Mouse (Mus musculus) embryo, embryonic 10 days (tissue): ENCODE data around the gene Fgfr2.
A peak's percentile ranks its signal among the peaks of the same experiment; 100 is the strongest.

Source experiments
- DNase-seq: peaks from one replicate; pipeline ENCODE4 v3.0.0-alpha.2; 2015; ENCODE audit warnings: low spot score

Fgfr2 gene

GRCm38 (mm10) chr7:132070877-132071625, 1052.1 kb downstream of the Fgfr2 start:
- DNase-seq = no peak

GRCm38 (mm10) chr7:132067951-132068350, 1055.2 kb downstream of the Fgfr2 start:
- DNase-seq = no peak

GRCm38 (mm10) chr7:132067511-132067910, 1055.6 kb downstream of the Fgfr2 start:
- DNase-seq = no peak

GRCm38 (mm10) chr7:132060116-132060515, 1063.0 kb downstream of the Fgfr2 start:
- DNase-seq = peak; percentile 22

GRCm38 (mm10) chr7:132056565-132056964, 1066.6 kb downstream of the Fgfr2 start:
- no peak for DNase-seq

GRCm38 (mm10) chr7:132046662-132047061, 1076.5 kb downstream of the Fgfr2 start:
- DNase-seq = no peak

GRCm38 (mm10) chr7:132031940-132032531, 1091.1 kb downstream of the Fgfr2 start:
- no peak for DNase-seq

GRCm38 (mm10) chr7:132026671-132027070, 1096.5 kb downstream of the Fgfr2 start:
- DNase-seq = no peak

- no peak for DNase-seq
These were observed 1097.6 kb downstream of the Fgfr2 start for GRCm38 (mm10) chr7:132025591-132025990.

- no peak for DNase-seq
These were observed 1107.2 kb downstream of the Fgfr2 start for GRCm38 (mm10) chr7:132015933-132016332.

GRCm38 (mm10) chr7:132015193-132015592, 1108.0 kb downstream of the Fgfr2 start:
- DNase-seq = no peak

GRCm38 (mm10) chr7:132013970-132014369, 1109.2 kb downstream of the Fgfr2 start:
- DNase-seq = no peak

GRCm38 (mm10) chr7:132012969-132013679, 1110.0 kb downstream of the Fgfr2 start:
- DNase-seq = peak; percentile 43

- no peak for DNase-seq
These were observed 1114.1 kb downstream of the Fgfr2 start for GRCm38 (mm10) chr7:132009002-132009401.

- no peak for DNase-seq
These were observed 1117.0 kb downstream of the Fgfr2 start for GRCm38 (mm10) chr7:132005996-132006696.

GRCm38 (mm10) chr7:131992873-131993272, 1130.3 kb downstream of the Fgfr2 start:
- DNase-seq = no peak

- no peak for DNase-seq
These were observed 1130.9 kb downstream of the Fgfr2 start for GRCm38 (mm10) chr7:131992226-131992625.

GRCm38 (mm10) chr7:131989056-131989455, 1134.1 kb downstream of the Fgfr2 start:
- DNase-seq = no peak

- no peak for DNase-seq
These were observed 1144.5 kb downstream of the Fgfr2 start for GRCm38 (mm10) chr7:131978609-131979008.

GRCm38 (mm10) chr7:131975867-131976266, 1147.3 kb downstream of the Fgfr2 start:
- DNase-seq = no peak

GRCm38 (mm10) chr7:131970255-131970654, 1152.9 kb downstream of the Fgfr2 start:
- no peak for DNase-seq

- DNase-seq = peak; percentile 71
These were observed 1156.1 kb downstream of the Fgfr2 start for GRCm38 (mm10) chr7:131966916-131967494.
